Mouse (Mus musculus): Measurements from ENCODE around the gene Gm17606.

Gm17606 gene

DNA sequence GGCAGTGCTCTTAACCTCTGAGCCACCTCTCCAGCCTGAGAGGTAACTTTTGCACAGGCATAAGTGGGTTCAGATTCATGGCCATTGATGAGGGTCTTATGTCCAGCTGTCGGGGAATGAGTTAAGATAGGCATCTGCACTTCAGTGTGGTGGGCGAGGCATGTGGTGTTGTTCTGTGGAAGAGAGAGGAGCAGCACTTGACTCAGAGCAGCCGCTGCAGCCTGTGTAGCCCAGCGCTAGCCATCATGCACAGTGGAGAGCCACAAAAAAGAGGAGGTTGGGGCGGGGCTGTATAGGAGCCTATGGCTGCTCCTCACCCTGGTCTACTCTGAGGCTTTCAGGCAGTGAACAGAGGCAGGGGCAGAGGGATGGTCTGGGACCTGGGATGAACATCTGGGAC, 12.6 kb upstream of the Gm17606 start:
- no peak for DNase-seq

DNA sequence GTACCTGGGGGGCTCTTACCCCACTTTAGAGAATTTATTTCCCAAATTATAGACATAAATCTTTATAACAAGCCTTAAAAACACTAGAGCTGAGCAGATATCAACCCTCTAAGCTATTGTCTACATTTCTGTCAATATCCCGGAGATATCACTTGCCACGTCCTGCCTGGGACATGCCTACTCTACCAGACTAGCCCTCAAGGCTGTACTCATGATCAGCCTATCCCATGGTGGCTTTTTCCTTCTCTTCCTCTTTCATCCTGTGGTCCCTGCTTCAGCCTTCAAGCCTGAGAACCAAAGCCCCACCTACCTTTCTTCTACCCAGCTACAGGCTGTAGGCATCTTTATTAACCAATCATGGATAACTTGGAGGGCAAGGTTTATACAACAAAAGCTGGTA, 11.0 kb upstream of the Gm17606 start:
- no peak for DNase-seq

DNA sequence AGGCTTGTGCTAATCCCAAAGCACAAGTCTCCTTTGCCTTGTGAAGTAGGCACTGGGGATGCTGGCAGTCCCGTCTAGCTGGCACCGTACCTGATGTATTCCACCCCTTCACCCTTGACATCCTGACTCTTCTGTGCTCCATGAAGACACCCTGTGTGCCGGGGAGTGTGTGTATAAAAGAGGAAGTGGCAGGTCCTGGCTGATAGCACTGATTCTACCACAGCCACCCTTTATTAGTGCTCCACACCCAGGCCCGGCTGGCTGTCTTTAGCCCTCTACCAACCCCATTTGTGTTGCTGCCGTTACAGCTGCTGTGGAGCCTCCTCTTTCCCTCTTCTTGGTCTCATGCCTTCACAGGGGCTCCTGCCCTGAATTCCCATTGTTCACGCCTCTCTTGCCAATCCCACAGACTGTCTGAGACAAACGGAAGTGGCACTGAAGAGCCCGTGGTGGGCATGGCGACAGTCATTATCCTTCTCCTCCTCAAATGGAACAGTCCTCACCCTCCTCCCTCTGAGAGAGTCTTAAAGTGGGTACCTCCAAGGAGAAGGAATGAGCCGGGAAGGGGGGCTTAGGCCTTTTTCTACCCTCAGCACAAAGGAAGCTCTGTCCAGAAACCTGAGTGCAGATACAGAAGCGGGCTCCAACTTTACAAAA, 10.0 kb upstream of the Gm17606 start:
- no peak for DNase-seq

DNA sequence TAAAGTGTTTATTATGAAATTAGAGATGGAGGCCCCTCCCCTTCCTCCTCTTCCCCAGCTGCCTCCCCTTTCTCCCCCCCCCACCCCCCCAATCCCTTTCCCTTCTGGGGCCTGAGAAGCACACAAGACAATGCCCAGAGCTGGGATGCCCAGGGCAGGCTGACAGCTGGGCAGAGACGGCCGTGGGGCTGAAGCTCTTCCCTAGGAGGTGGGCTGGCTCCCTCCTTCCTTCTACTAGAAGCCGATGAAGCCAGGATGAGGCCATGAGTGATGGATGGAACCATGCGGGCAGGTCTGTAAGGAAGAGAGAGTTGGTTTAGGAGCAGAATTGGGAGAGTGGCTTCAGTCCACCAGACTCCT, 9.5 kb upstream of the Gm17606 start:
- no peak for DNase-seq

DNA sequence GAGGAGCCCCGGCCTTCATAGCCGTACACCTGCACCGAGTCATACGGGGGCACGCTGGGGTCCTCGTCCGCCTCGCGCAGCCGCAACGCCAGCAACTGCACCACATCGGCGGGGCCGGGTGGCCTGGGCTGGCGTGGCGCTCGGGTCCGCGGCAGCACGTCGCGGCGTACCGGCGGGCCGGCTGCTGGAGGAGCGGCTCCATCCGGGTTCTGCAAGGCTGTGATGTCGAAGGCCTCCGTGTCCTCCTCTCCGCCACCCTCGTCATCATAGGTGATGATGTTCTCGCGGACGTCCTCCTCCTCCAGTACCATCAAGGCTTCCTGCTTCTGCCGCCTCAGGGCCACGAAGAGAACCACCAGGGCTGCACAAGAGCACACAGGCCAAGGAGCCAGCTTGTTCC, 8.5 kb upstream of the Gm17606 start:
- no peak for DNase-seq

DNA sequence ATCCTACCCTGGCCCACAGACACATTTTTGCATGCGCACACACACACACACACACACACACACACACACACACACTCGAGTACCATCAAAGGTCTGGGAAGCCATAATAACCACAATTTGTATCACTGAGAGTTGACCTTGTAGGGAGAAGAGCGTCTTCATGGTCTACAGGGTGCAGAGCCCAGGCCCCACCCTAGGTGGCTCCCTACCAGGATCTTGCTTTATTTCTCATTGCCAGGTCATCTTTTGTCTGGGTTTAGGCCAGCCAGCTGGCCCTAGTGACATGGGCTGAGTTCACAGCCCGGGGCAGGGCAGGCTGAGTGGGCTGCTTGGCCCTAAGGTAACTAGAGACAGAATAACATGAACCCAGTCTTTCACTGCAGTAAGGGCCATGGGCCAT, 6.6 kb upstream of the Gm17606 start:
- DNase-seq: no peak

DNA sequence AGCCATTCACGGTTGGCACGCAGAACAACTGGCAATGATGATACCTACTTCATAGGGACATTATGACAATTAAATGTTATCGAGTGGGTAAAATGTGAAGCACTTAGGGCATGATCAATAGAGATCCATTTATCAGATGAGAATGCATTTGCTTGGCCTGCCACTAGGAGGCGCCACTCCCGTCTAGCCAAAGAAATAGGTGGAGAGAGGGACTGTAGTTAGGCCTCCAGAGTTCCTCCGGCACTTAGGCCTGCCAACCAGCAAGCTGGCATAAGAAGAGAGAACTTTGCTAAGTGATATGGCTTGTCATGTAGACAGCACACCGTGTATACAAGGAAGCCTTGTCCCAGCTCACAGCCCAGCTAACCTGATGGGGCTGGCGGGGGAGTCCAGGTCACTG, 3.8 kb upstream of the Gm17606 start:
- peak; percentile 52 for DNase-seq

DNA sequence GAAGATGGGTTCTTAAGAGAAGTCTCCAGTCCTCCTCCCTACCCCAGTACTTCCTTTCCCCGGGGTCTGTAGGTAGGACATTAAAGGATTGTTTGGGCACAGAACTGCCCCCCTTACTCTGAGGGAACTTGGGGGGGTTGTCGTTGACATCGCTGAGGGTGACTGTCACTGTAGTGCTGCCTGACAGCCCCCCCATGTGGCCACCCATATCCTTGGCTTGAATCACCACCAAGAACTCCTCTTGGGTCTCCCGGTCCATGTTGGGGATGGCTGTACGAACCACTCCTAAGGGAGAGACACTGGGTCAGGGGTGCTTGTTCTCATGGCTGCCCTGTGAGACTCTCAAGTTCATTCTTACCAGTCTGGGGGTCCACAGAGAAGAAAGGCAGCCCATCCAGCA, 2.5 kb upstream of the Gm17606 start:
- no peak for DNase-seq

DNA sequence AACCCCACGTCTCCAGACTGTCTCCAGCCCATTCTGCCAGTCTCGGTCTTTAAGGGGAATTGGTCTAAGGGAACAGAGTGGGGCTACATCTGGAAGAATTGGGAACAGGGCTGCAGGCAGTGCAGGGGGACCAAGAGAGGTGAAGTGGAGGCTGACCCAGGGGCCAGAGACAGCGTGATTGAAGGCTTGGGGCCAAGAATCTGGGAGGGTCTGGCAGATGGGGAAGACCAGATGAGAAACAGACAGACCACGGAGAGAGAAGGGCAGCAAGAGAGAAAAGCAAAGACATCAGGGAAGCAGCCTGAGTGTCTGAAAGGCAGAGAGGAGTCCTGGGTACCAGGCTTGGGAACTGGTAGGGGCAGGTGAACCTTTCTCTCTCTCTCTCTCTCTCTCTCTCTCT, 631 bp upstream of the Gm17606 start:
- no peak for DNase-seq

DNA sequence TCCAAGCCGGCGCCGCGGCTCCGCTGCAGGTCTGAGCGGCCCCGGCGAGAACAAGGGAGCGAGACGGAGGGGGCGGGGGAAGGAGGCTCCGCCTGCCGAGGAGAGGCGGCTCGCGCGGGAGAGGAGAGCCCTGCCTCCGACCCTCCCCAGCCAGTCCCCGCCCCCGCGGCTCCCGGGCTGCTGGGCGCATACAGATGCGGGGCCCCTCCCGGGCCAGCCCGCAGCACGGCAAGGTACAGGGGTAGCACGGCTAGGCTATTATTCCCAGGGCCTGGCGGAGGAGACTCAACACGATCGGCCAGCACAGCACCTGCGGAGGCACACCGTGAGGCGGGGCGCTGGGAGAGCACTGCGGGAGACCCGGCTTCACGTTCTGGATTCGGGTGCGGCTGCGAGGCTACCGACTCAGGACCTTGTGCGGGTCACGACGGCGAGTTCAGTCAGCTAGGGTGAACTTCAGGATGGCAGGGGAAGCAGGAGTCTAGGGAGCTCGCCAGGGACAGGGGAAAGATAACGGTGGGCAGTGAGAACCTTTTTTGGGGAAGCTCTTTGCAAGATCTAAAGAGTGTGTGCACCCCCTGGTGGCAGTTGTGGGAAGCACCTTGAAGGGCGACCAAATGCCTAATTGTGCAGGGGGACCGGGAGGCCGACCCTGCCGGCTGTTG, 685 bp downstream of the Gm17606 start, which contains the start of gene Cdh24:
Gene Cdh24, minus strand, starts transcription at position 60 of the 665 bp plus-strand sequence.
- peak; percentile 94 for DNase-seq

DNA sequence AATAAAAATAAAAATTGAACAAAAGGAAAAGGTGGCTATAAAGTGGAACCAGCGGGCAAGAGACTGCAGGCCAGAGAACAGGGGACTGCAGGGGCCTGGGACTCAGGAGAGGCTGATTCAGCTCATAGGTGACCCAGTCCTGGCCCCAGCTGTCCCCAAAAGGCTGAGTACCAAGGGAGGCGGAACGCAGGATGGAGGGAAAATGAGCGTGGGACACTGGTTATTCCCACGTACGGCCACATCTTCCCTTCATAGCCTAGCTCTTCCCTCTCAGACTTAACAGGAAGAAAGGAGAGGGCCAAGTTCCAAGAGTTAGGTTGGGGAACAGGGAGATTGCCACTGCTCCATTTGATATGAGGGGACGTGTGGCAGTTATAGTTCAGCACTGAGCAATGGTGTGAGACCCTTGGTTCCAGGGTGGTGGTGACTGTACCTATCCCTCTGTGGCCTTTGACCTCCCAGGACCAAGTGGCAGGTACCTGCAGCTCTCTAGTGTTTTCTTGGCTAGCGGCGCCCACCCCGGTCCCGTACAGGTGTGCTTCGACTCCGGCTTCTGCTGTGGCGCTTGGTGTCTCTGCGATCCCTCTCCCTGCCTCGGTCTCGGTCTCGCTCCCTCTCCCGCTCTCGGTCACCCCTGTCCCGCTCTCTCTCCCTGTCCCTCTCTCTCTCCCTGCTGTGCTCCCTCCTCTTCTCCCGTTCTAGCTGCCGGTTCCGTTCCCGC, 1.6 kb downstream of the Gm17606 start:
- DNase-seq: no peak

DNA sequence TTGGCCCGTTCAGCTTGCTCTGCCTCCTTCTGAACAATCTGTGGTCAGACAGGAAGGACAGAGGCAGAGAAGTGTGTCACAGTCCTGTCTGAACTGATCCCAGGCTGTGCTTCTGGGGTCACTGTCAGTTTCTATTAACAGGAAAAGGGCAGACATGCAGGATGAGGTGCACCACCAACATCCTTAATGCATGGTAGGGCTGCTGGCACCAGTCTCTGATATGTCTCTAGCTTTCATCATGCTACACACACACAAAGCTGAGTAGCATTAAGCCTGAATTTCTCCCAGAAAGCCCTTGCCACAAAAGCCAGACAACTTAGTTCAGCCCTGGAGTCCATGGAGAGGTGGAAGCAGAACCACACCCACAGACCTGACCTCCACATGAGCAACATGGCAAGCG, 2.3 kb downstream of the Gm17606 start:
- no peak for DNase-seq

DNA sequence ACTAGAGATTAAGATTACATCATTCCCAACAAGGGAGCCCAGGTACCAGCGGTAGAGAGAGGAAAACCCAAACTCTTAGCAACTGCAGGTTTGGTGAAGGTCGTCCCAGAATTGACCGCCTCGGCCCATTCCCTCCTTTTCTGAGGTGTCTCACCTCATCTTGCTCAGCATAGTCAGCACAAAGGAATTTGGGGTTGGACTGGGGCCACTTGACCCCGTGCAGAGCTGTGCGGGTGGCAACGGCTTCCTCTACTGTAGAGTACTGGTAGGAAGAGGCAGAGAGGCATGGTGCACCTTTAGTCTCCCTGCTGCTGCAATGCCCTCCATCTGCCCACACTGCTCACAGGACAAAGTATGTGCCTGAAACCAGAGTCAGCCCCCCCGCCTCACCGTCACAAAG, 3.5 kb downstream of the Gm17606 start:
- DNase-seq: no peak

DNA sequence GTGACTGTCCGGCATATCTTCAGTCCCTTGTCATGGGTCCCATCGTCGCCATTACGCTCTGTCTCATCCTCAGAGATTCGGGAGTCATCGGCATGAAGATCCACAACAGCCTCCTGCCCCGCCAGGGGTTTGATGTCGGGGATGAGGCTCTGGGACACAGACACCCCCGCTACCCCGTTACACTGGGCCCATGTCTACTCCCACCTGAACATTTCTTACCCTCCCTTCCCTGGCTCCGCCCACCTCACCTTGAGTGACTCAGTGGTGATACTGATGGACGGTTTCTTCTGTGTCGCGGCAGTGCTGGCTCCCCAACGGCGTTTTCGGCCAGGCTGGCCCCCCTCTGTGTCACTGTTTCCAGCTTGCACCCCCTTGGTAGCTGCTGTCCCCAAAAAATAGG, 5.7 kb downstream of the Gm17606 start:
- no peak for DNase-seq

DNA sequence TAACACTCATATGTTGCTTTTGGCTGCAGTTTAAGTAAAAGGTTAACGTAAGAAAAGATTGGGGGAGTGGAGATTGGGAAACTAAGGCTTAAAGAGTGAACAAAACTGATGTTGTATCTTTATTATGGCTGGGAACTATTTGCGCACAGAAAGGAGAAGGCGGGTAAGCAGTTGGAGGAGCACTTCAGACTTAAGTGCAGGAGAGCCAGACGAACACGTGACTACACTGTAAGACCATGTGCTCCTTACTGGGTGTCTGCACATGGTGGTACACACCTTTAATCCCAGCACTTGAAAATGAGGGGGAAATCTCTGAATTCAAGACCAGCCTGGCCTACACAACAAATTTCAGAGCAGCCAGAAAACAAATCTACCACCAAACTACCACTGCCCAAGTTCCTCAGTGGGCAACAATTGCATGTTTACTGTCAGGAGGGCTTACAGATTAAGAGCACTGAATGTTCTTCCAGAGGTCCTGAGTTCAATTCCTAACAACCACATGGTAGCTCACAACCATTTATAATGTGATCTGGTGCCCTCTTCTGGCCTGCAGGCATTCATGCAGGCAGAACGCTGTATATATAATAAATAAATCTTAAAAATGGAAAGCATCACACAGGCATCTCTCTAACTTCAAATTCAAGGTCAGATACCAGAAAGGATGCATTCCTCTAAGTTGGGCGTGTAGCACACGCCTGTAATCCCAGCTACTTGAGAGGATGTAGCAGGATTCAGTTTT, 6.3 kb downstream of the Gm17606 start:
- no peak for DNase-seq

DNA sequence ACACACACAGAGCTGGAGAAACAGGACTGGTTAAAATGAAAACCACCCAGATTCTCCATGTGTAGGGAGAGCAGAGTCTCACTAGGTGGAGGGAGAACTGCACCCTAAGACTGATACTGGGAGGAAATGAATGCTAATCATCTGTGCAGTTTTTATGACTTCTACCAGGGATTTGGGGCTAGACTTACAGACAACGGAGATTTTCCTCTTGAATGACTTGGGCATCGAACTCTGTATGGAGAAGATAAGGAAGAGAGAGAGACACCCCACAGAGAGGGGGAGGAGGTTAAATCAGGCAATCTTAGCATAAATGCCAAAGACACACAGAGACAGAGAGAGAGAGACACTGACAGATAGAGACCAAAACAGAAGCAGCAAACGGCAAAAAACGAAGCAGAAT, 7.1 kb downstream of the Gm17606 start:
- no peak for DNase-seq

DNA sequence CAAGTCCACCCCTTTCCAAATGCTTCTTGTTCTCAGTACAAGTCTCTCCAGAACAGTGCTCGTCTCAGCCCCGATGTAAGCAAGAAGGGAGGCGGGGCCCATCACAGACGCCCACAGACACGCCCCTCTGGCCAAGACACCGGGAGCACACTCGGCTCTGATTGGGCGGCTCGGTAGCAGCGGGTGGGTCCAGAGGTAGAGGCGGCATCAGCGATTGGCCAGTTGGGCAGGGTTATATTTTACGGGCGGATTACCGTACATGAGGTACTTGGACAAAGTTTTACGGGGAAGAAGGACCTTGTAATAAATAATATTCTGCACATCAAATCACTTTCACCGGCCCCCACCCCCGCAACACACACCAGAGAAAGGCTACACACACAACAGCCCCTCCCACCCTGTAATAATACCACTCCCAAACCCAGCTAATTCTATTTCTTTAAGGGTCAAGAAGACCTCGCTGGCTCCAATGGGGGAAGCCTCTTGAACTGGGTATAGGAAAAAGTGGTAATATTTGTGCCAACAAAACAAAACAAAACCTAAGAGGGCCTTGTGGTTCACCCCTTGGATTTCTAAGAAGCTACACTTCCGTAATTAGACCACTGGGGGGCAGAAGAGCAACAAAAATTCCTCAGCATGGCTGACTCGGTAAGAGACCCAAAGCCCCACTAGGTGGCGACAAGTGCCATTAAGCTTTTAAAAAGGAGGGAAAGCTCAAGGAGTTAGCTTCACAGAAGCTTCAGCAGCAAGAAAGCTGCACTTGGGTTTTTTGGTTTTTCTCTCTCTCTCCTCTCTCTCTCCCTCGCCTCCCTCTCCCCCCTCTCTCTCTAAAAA, 10.1 kb downstream of the Gm17606 start:
- DNase-seq: peak; percentile 96

DNA sequence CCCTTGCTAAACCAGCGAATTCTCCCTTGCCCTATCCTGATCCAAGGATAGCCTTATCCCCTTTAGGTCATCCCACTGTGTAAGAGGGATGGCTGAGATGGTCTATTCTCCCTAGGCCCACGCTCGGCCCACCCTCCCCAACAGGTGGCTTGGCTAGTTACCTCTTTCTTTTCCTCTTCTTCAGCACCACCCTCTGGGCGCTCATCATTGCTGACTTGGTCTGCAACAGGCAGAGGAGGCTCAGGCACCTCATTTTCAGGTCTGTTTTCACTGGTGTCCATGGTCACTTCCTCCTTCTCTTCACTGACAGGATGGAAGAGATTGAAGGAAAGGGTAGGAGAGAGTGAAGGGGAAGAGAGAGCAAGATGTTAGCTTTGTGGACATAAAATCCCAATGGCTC, 10.8 kb downstream of the Gm17606 start:
- no peak for DNase-seq

DNA sequence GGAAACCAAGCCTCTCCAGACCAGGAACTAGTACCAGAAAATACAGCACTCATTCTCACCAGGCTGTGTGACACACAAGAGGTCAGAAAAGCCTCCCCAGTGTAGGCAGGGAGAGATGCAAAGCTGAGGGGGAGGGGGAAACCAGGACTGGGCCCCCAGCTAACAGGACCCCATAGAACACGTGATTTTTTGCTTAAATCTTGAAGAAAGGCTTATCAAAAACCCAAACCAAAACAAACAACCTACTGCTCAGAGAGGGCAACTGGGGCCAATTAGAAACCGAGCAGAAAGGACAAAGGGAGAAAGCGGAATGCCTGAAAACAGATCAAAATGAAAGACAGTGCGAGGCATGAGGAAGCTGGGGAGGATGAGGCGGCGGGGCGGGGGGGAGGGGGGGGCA, 12.0 kb downstream of the Gm17606 start:
- peak; percentile 47 for DNase-seq

DNA sequence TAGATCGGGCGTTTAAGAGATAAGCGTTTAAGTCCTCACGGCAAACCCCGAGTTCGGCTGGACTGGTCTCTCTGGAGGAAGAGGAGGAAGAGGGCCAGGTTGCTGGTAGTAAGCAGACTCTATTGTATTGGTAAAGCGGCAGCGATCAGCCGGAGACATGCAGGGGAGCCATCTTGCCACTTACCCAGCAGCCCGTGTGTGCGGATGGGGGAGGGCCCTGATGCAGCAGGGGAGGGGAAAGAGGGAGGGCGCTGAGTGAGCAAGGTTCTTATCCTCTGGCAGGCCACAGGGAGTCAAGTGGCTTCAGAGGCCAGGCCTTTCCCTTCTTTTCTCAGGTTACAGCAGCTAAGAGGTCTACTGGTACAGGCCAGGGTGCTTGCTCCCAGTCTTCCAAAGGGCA, 12.7 kb downstream of the Gm17606 start:
- peak; percentile 93 for DNase-seq

DNA sequence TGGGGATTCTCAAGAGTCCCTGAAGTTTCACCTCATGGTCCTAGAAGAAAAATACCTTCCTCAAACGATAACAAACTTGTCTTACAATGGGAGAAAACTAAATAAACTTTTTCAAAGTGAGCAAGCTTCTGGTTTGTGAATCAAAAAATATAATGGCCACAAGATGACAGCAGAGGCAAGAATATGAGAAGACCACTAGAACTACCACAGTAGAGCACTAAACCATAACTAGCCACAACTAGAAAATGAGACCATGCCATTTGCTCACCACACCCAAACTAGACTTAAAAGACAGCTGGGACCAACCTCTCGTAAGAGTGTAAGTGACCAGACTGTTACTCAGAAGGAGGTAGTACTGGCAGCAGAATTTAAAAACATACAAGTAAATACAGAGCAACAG, 19.3 kb downstream of the Gm17606 start:
- DNase-seq: no peak

DNA sequence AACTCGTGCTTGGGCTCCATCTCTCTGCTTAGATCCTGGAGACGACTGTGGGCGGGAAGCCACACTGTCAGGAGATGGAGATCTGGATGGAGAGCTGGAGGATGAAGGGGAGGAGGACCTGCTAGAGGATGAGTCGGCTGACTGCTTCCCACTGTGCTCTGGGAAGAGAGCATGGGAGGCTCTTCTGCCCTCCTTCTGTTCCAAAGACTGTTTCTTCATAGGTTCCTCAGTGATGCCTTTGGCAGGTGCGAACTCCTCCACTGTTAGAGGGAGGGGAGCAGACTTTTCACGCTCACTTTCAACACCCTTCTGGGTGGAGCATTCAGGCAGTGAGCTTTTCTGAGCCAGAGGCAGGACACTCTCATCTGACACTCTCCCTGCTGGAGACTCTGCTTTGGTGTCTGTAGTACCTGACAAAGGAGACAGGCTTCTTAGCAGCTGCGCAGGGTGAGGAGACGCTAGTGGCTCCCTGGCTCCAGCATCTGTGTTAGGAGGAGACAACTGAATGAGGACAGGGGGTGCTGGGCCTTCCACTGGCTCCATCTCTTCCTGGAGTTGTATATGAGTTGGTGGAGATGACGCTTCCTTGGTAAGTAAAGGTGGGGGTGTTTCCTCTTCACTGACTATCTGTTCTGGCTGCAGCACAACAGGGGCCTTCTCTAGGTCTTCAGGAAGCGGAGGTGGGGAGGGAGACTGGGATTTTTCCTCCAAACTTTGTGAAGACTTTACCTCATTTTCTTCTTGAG, 23.9 kb downstream of the Gm17606 start:
- DNase-seq: no peak
